Mouse (Mus musculus): ENCODE data around the gene Tnnc1.

Tnnc1 gene

GRCm38 (mm10) chr14:31208084-31208483 lies at the start of gene Tnnc1:
Tnnc1 (plus strand) TSS chr14:31208312.
- in situ Hi-C loops (cut with MboI, MseI) = no loop called here

GRCm38 (mm10) chr14:31160196-31161150 lies 47.6 kb upstream of the Tnnc1 start:
- in situ Hi-C loops (cut with MboI, MseI) = no loop called here

GRCm38 (mm10) chr14:31161191-31161590 lies 46.9 kb upstream of the Tnnc1 start:
- in situ Hi-C loops (cut with MboI, MseI) = no loop called here

- in situ Hi-C loops (cut with MboI, MseI) = no loop called here
Observed at GRCm38 (mm10) chr14:31161638-31162037, 46.5 kb upstream of the Tnnc1 start.

- in situ Hi-C loops (cut with MboI, MseI) = no loop called here
Observed at GRCm38 (mm10) chr14:31164067-31164466, 44.0 kb upstream of the Tnnc1 start.

- in situ Hi-C loops (cut with MboI, MseI) = no loop called here
Observed at GRCm38 (mm10) chr14:31165010-31165409, 43.1 kb upstream of the Tnnc1 start.

- in situ Hi-C loops (cut with MboI, MseI) = no loop called here
Observed at GRCm38 (mm10) chr14:31165458-31165857, 42.7 kb upstream of the Tnnc1 start.

GRCm38 (mm10) chr14:31165991-31166630 lies 42.0 kb upstream of the Tnnc1 start:
- in situ Hi-C loops (cut with MboI, MseI) = no loop called here

GRCm38 (mm10) chr14:31166827-31167226 lies 41.3 kb upstream of the Tnnc1 start:
- in situ Hi-C loops (cut with MboI, MseI) = no loop called here

GRCm38 (mm10) chr14:31168425-31168824 lies 39.7 kb upstream of the Tnnc1 start, which contains the start of gene Stab1:
Stab1 (minus strand) TSS chr14:31168641.
- in situ Hi-C loops (cut with MboI, MseI) = no loop called here

GRCm38 (mm10) chr14:31169508-31169907 lies 38.6 kb upstream of the Tnnc1 start:
- in situ Hi-C loops (cut with MboI, MseI) = no loop called here

- in situ Hi-C loops (cut with MboI, MseI) = no loop called here
Observed at GRCm38 (mm10) chr14:31170963-31171362, 37.1 kb upstream of the Tnnc1 start.

- in situ Hi-C loops (cut with MboI, MseI) = no loop called here
Observed at GRCm38 (mm10) chr14:31171386-31171785, 36.7 kb upstream of the Tnnc1 start.

GRCm38 (mm10) chr14:31171821-31172220 lies 36.3 kb upstream of the Tnnc1 start:
- in situ Hi-C loops (cut with MboI, MseI) = no loop called here

GRCm38 (mm10) chr14:31172781-31173455 lies 35.2 kb upstream of the Tnnc1 start:
- in situ Hi-C loops (cut with MboI, MseI) = no loop called here

GRCm38 (mm10) chr14:31173537-31173936 lies 34.6 kb upstream of the Tnnc1 start:
- in situ Hi-C loops (cut with MboI, MseI) = no loop called here

GRCm38 (mm10) chr14:31177287-31177686 lies 30.8 kb upstream of the Tnnc1 start:
- in situ Hi-C loops (cut with MboI, MseI) = no loop called here

GRCm38 (mm10) chr14:31177715-31178114 lies 30.4 kb upstream of the Tnnc1 start:
- in situ Hi-C loops (cut with MboI, MseI) = no loop called here

GRCm38 (mm10) chr14:31179677-31180365 lies 28.3 kb upstream of the Tnnc1 start:
- in situ Hi-C loops (cut with MboI, MseI) = no loop called here

- in situ Hi-C loops (cut with MboI, MseI) = no loop called here
Observed at GRCm38 (mm10) chr14:31181512-31181911, 26.6 kb upstream of the Tnnc1 start.

- in situ Hi-C loops (cut with MboI, MseI) = no loop called here
Observed at GRCm38 (mm10) chr14:31182786-31183290, 25.3 kb upstream of the Tnnc1 start.
